Mouse (Mus musculus): ENCODE measurements around the gene Mast3. TPM values are rescaled to one million over a fixed set of nuclear protein-coding genes. Genes with fewer than 3 reads are reported as not detected.
A peak's percentile ranks its signal among the peaks of the same experiment; 100 is the strongest.

Mast3 gene
- polyA plus RNA-seq (2015; fragmentation: Nextera tagmentation; extraction: Ambion mirVana): 13.1 and 14.0 TPM in 2 replicates

GRCm38 (mm10) chr8:70804481-70805206, at the start of gene Mast3:
TSS of gene Mast3 (minus strand) at chr8:70805054.
- H3K36me3 ChIP-seq: no peaks in the 10 kb centered on the region
- H3K4me2 ChIP-seq (replicated peaks): peak within 1 kb of the TSS; percentile 83
- peaks cover 12% of the 10 kb centered on the region for H3K4me1 ChIP-seq
- H3K9me3 ChIP-seq: no peaks in the 10 kb centered on the region
- H3K27me3 ChIP-seq: peaks cover 66% of the 10 kb centered on the region
- H3K27ac ChIP-seq: no peak within 1 kb of the TSS
- under 1% methylated on average over 45 of the region's 45 CpGs for WGBS
- peak within 1 kb of the TSS; percentile 54 for H3K9ac ChIP-seq
- ATAC-seq (ENCODE audit: low FRiP score, low read depth): peak; percentile 89
- peak within 1 kb of the TSS; percentile 57 for H3K4me3 ChIP-seq

- ATAC-seq (ENCODE audit: low FRiP score, low read depth): no peak
- Histone ChIP-seq H3K4me1 (peaks cover 40% of the 10 kb centered on the region), H3K4me3 (no peak overlapping the region), H3K27ac (no peak overlapping the region), H3K9me3 (no peaks in the 10 kb centered on the region), H3K27me3 (no peaks in the 10 kb centered on the region), H3K4me2 (replicated peaks) (no peak overlapping the region), H3K36me3 (peaks cover 6% of the 10 kb centered on the region; the same call in 1 of the 2 replicates), H3K9ac (no peak overlapping the region)
- WGBS: 85% methylated on average over 2 of the region's 2 CpGs
Observed at GRCm38 (mm10) chr8:70853863-70854262, 49.0 kb upstream of the Mast3 start.

GRCm38 (mm10) chr8:70852595-70853231, 47.9 kb upstream of the Mast3 start:
- Histone ChIP-seq H3K36me3 (peaks cover 6% of the 10 kb centered on the region; the same call in 1 of the 2 replicates), H3K27ac (no peak overlapping the region), H3K4me1 (peaks cover 30% of the 10 kb centered on the region), H3K9me3 (no peaks in the 10 kb centered on the region), H3K4me3 (no peak overlapping the region), H3K9ac (peak overlapping the region; percentile 50; the same call in 1 of the 2 replicates), H3K27me3 (peaks cover 1% of the 10 kb centered on the region; the same call in 1 of the 2 replicates), H3K4me2 (replicated peaks) (no peak overlapping the region)
- WGBS: 90% methylated on average over 41 of the region's 41 CpGs
- ATAC-seq (ENCODE audit: low FRiP score, low read depth): no peak

GRCm38 (mm10) chr8:70851837-70852236, 47.0 kb upstream of the Mast3 start:
- no peak overlapping the region for H3K4me2 ChIP-seq (replicated peaks)
- H3K9ac ChIP-seq: peak overlapping the region; percentile 50
- 26% methylated on average over 6 of the region's 6 CpGs for WGBS
- peaks cover 6% of the 10 kb centered on the region; the same call in 1 of the 2 replicates for H3K36me3 ChIP-seq
- H3K4me3 ChIP-seq: no peak overlapping the region
- peak; percentile 24; the same call in 1 of the 2 replicates for ATAC-seq (ENCODE audit: low FRiP score, low read depth)
- peaks cover 22% of the 10 kb centered on the region for H3K4me1 ChIP-seq
- H3K27ac ChIP-seq: peak overlapping the region; percentile 15; the same call in 1 of the 2 replicates
- H3K9me3 ChIP-seq: no peaks in the 10 kb centered on the region
- peaks cover 4% of the 10 kb centered on the region for H3K27me3 ChIP-seq

GRCm38 (mm10) chr8:70850947-70851346, 46.1 kb upstream of the Mast3 start:
- ATAC-seq (ENCODE audit: low FRiP score, low read depth): no peak
- Histone ChIP-seq H3K4me1 (peaks cover 15% of the 10 kb centered on the region), H3K9me3 (no peaks in the 10 kb centered on the region), H3K9ac (no peak overlapping the region), H3K27me3 (peaks cover 6% of the 10 kb centered on the region), H3K4me2 (replicated peaks) (no peak overlapping the region), H3K4me3 (no peak overlapping the region), H3K27ac (no peak overlapping the region), H3K36me3 (peaks cover 6% of the 10 kb centered on the region; the same call in 1 of the 2 replicates)
- 83% methylated on average over 4 of the region's 4 CpGs for WGBS

GRCm38 (mm10) chr8:70850132-70850845, 45.4 kb upstream of the Mast3 start:
- H3K4me2 ChIP-seq (replicated peaks): no peak overlapping the region
- H3K4me1 ChIP-seq: peaks cover 15% of the 10 kb centered on the region
- peaks cover 6% of the 10 kb centered on the region; the same call in 1 of the 2 replicates for H3K36me3 ChIP-seq
- ATAC-seq (ENCODE audit: low FRiP score, low read depth): no peak
- peaks cover 6% of the 10 kb centered on the region for H3K27me3 ChIP-seq
- 75% methylated on average over 7 of the region's 7 CpGs for WGBS
- H3K27ac ChIP-seq: no peak overlapping the region
- no peaks in the 10 kb centered on the region for H3K9me3 ChIP-seq
- H3K4me3 ChIP-seq: no peak overlapping the region
- H3K9ac ChIP-seq: no peak overlapping the region

GRCm38 (mm10) chr8:70849333-70849990, 44.6 kb upstream of the Mast3 start:
- Histone ChIP-seq H3K9me3 (no peaks in the 10 kb centered on the region), H3K27ac (no peak overlapping the region), H3K4me1 (peaks cover 15% of the 10 kb centered on the region), H3K27me3 (peaks cover 6% of the 10 kb centered on the region), H3K9ac (no peak overlapping the region), H3K4me3 (no peak overlapping the region), H3K36me3 (peaks cover 6% of the 10 kb centered on the region; the same call in 1 of the 2 replicates), H3K4me2 (replicated peaks) (no peak overlapping the region)
- WGBS: 78% methylated on average over 3 of the region's 3 CpGs
- ATAC-seq (ENCODE audit: low FRiP score, low read depth): no peak

- H3K27ac ChIP-seq: no peak overlapping the region
- WGBS: 47% methylated on average over 15 of the region's 15 CpGs
- no peak overlapping the region for H3K9ac ChIP-seq
- H3K4me1 ChIP-seq: peaks cover 3% of the 10 kb centered on the region
- H3K4me2 ChIP-seq (replicated peaks): no peak overlapping the region
- peaks cover 6% of the 10 kb centered on the region for H3K27me3 ChIP-seq
- no peak for ATAC-seq (ENCODE audit: low FRiP score, low read depth)
- no peak overlapping the region for H3K4me3 ChIP-seq
- H3K9me3 ChIP-seq: no peaks in the 10 kb centered on the region
- no peaks in the 10 kb centered on the region for H3K36me3 ChIP-seq
Observed at GRCm38 (mm10) chr8:70846371-70847154, 41.7 kb upstream of the Mast3 start.

GRCm38 (mm10) chr8:70845108-70845507, 40.3 kb upstream of the Mast3 start:
- Histone ChIP-seq H3K9me3 (no peaks in the 10 kb centered on the region), H3K27ac (no peak overlapping the region), H3K36me3 (no peaks in the 10 kb centered on the region), H3K4me3 (no peak overlapping the region), H3K4me2 (replicated peaks) (no peak overlapping the region), H3K4me1 (peaks cover 11% of the 10 kb centered on the region; the same call in 1 of the 2 replicates), H3K27me3 (peaks cover 6% of the 10 kb centered on the region), H3K9ac (no peak overlapping the region)
- ATAC-seq (ENCODE audit: low FRiP score, low read depth): no peak
- WGBS: 46% methylated on average over 5 of the region's 5 CpGs

- 2% methylated on average over 6 of the region's 6 CpGs for WGBS
- ATAC-seq (ENCODE audit: low FRiP score, low read depth): no peak
- H3K4me3 ChIP-seq: no peak overlapping the region
- H3K9ac ChIP-seq: no peak overlapping the region
- H3K27me3 ChIP-seq: peaks cover 6% of the 10 kb centered on the region
- no peaks in the 10 kb centered on the region for H3K9me3 ChIP-seq
- no peak overlapping the region for H3K27ac ChIP-seq
- H3K4me1 ChIP-seq: peaks cover 13% of the 10 kb centered on the region; the same call in 1 of the 2 replicates
- H3K4me2 ChIP-seq (replicated peaks): no peak overlapping the region
- H3K36me3 ChIP-seq: no peaks in the 10 kb centered on the region
Observed at GRCm38 (mm10) chr8:70844523-70844922, 39.7 kb upstream of the Mast3 start.

GRCm38 (mm10) chr8:70843941-70844340, 39.1 kb upstream of the Mast3 start:
- no peak overlapping the region for H3K9ac ChIP-seq
- H3K4me1 ChIP-seq: peaks cover 13% of the 10 kb centered on the region; the same call in 1 of the 2 replicates
- WGBS: 87% methylated on average over 8 of the region's 8 CpGs
- H3K4me2 ChIP-seq (replicated peaks): no peak overlapping the region
- ATAC-seq (ENCODE audit: low FRiP score, low read depth): no peak
- no peaks in the 10 kb centered on the region for H3K9me3 ChIP-seq
- no peaks in the 10 kb centered on the region for H3K36me3 ChIP-seq
- peaks cover 6% of the 10 kb centered on the region for H3K27me3 ChIP-seq
- H3K4me3 ChIP-seq: no peak overlapping the region
- no peak overlapping the region for H3K27ac ChIP-seq
